Mouse (Mus musculus) yolk sac, embryonic 10.5 days (tissue): Measurements from ENCODE around the gene Ranbp3.

Source experiments
- DNase-seq: peaks from one replicate; pipeline ENCODE4 v3.0.0-alpha.2; 2017; ENCODE audit warnings: low spot score

Ranbp3 gene

DNA sequence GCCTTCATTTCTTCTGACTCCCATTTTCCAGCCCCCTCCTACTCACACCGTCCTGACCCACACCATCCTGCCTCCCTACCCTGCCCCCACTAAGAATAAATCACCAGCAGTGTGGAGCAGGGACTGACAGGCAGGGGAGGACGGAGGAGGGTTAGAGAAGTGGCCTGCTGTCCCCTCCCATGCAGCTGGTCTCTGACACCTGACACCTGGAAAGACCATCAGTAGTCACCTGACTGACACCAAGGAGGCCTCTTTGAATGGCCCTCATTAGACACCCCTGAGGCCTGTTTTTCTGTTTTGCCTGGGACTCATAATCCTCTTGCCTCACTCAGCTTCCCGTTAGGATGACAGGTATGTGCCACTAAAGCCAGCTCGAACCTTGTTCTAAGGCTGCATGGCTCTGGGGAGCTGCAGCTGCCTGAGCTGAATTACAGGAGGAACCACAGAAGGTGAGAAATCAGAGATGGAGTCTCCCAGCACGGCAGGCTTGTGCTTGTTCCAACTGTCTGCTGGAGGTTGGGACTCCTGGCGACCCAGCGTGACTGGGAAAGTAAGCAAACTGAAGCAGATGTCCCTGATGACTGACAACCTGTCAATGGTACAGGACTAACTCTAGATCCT, 54.0 kb downstream of the Ranbp3 start:
- no peak for DNase-seq

DNA sequence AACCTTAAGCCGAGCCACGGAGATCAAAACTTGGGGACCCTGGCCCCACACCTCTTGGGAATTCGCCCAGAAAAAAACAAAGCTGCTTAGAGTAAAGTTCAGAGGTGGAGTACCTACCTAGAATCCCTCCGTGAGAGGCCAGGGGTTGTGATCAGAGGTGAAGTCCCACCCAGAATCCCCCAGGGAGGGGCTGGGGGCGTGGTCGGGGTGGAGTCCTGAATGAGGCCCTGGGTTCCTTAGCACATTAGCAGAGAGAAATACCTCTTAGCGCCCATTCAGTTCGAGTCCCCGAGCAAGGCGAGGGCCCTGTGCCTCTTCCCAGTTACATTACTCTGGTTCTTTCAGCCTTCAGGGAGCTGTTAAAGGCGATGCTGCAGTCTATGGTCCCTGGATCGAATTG, 54.6 kb downstream of the Ranbp3 start:
- peak; percentile 54 for DNase-seq

DNA sequence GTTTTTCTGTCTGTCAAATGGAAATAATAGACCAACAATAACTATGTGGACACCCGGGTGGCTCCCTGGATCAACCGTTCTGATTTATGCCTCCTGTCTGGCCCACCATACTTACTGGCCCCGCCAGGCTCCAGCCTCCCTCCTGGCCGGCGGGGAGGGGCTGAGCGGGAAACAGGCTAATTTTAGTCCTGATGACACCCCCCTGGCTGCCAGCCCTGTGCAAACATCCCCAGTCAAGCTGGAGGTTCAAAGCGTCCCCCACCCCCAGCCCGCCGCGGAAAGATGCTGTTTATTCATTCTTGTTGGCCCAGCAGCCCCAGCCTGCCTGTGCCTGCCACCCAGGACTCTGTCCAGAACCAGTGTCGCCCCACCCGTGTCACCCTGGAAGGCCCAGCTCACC, 55.0 kb downstream of the Ranbp3 start:
- DNase-seq: no peak

DNA sequence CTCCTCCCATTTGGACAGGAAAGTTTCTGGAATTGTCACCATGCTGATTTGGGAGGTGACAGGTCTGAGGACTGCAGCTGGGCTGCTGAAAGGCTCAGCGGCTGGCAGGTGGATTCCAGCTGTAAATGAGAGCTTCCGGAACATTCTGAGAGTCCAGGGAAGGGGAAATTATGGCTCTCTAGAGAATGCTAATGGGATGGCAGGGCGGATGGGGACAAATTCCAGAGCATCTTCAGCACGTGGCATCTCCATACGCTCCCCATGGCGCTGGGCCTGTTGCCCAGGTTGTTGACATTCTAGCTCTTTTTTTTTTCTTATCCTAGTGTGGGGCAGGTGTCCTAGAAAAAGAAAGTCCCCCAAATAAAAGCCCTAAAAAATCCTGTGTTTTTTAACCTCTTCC, 56.1 kb downstream of the Ranbp3 start:
- no peak for DNase-seq

DNA sequence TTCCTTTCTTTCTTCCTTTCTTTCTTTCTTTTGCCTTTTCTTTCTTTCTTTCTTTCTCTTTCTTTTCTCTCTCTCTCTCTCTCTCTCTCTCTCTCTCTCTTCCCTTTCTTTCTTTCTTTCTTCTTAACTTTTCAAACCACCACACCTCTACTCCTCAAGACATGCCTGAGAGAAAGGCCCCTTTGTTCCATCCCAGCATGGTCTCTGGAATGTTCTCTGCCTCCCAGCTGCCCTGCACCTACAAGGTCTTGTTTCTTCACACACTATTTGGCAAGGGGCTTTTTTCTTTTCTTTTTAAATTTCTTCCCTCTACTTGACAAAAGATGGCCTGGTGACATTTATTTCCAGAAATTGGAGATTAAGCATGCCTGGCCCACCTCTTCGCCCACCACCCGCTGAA, 56.6 kb downstream of the Ranbp3 start:
- no peak for DNase-seq

DNA sequence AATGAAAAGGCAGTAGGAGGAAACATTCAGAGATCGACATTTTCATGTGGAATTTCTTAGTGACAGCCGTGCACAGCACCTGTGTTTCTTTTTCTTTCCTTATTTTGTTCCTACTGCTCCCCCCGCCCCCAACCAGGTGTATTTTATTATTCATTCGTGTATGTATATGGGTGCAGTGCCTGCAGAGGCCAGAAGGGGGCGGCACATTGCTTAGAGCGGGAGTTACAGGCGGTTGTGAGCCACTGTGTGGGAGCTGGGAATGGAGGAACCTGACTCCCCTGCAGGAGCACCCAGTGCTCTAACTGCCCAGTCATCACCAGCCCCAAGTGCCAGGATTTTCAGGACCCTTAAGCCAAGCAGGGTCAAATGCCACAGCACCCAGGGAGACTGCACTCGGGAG, 63.4 kb downstream of the Ranbp3 start:
- no peak for DNase-seq

DNA sequence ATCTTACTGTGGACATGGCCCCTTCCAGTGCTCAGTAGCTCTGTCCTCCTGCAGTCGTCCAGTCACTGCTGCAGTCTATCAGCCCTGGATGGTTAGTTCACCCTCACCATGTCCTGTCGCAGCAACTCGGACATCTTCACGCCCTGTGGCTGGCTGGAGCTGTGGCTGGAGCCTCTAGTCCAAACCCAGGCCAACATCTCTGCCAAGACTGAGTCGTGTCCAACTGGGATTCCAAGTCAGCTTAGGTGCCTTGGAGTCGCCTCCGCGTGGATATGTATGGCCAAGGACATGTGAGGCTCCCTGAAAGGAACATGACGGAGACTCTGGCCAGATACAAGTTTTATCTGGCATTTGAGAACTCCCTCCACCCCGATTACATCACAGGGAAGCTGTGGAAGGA, 65.1 kb downstream of the Ranbp3 start:
- no peak for DNase-seq

DNA sequence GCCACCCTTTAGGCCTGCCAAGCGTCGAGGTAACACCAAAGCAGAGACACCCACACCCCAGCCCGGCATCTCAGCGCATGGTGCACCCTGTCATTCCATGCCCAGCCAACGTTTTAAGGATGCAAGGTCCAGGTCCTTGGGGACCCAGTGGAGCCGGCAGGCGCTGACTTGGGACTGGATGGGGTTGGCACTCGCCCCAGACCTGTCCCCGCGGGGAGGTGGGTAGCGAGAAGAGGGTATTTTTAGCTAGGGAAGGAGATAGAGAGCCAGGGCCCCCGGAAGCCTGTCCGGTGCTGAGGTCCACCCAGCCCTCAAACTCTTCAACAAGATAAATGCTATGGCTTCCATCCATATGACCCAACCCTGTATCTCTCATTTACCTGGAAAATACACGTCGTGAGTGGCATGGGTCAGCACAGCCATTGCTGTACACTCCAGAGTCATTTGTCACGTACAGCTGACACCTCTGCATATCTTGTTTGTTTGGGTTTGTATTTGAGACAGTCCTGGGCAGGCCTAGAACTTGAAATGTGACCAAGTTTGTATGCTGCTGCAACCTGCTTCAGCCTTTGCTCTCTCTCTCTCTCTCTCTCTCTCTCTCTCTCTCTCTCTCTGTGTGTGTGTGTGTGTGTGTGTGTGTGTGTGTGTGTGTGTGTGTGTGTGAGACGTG, 67.2 kb downstream of the Ranbp3 start:
- no peak for DNase-seq

DNA sequence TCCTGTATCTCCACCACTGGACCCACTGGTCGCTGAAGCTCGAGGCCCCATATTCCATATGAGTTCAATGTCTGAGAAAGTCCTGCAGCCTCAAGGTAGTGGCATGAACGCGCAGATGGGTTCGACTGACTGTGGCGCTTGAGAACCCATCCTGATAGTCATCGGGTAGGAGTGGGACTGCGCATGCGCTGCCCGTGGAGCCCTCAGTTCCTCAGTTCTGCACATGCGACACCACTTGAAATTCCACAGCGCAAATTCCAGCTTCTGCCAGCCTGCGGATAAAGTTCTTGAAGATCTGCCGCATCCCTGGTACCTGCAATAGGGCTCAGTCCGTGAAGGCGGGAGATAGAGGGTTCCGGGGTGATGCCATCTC, 67.7 kb downstream of the Ranbp3 start:
- no peak for DNase-seq

DNA sequence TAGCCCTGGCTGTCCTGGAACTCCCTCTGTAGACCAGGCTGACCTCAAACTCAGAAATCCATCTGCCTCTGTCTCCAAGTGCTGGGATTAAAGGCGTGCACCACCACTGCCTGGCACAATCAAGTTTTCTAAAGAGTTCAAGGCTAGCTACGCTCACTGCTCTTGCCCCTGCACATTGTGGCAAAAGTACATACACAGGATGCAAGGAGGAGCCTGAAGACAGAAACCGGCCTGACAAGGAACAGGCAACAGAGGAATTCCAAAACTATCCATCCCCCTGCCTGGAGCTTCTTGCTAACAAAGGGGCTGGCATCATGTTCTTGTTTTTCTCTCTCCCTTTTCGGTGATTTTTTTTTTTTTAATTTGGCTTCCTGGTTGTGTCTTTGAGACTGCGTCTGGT, 71.1 kb downstream of the Ranbp3 start:
- DNase-seq: no peak

DNA sequence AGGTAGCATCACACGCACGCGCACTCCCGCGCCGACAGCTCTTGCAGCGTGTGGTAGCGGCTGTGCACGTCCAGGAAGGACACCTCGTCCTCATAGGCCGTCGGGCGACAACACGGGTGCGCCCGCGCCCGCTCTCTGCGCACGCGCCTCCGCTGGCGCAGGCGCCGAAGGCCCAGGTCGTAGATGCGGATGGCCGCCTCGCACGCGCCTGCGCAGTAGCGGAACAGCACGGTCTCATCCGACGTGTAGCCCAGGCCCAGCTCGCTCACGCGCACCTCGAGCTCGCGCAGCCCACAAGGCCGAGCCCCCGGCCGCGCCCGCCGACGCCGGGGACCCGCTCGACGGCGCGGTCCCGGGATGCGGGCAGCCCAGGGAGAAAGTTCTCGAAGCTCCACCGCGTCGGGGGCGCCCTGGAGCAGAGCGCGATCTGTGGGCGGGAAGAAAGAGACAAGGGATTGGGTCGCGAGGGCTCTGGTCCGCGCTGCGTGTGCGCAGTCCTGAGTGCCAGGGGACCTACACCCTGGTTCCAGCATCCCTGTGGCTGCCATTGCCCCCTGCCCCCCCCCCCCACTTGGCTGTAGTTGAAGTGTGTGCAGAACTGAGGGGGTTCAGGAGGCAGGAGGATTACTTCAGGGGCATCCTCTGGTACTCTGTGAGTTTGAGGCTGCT, 78.4 kb downstream of the Ranbp3 start:
- no peak for DNase-seq

DNA sequence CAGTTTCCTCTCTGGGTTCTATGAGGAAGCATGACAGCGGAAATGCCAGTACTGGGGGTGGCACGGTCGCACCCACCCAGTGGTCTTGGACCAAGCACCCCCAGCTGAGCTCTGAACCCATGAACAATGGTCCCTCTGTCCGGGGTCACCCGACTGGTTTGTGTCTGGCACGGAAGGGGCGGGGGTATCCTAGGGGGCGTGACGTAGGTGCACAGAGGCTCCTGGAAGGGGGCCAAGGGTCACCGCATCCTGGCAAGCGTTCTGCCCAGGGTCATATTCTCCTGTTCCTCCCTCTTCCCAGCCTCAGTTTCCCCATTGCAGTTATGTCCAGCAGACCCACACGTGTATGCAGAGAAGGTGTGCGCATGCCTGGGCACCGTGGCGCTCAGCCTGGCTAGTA, 80.4 kb downstream of the Ranbp3 start:
- DNase-seq: no peak

DNA sequence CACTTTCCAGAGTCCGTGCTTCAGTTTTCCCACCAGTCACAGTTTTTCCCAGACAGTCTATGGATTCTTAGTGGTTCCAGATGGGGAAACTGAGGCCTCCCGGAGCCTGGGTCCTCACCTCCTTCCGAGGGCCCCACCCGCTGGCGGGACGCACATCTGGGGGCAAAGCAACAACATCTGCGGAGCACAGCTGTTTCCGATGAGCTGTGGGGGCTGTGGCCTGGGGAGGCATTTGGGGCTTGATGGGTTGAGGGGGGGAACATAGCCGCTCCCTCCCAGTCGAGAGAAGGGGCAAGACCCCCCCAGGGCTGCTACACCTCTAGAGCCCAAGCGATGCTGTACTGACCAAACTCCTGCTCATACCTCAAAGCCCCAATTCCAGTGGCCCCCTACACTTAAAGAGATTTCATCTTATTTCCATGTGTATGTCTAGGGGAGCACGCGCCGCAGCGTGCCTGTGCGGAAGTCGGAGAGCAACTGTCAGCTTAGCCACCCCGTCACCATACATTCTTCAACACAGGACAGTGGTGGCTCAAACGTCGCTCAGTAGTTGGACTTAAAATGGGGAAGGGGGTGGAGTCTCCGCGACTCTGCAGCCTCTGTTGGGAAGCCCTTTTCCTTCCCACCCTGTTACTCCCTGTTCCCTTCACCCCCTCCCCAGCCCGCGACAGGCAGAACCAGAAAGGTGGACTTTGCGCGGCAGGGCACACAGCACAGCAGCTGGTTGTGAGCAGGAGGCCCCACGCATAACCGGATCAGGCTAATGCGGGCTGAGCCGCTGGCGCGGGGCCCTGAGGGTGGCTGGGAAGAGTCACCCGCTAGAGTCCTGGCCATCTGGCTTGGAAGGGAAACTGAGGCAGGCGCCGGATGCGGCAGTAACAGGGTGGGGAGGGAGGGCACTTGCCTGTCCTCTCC, 81.4 kb downstream of the Ranbp3 start:
- DNase-seq: no peak

DNA sequence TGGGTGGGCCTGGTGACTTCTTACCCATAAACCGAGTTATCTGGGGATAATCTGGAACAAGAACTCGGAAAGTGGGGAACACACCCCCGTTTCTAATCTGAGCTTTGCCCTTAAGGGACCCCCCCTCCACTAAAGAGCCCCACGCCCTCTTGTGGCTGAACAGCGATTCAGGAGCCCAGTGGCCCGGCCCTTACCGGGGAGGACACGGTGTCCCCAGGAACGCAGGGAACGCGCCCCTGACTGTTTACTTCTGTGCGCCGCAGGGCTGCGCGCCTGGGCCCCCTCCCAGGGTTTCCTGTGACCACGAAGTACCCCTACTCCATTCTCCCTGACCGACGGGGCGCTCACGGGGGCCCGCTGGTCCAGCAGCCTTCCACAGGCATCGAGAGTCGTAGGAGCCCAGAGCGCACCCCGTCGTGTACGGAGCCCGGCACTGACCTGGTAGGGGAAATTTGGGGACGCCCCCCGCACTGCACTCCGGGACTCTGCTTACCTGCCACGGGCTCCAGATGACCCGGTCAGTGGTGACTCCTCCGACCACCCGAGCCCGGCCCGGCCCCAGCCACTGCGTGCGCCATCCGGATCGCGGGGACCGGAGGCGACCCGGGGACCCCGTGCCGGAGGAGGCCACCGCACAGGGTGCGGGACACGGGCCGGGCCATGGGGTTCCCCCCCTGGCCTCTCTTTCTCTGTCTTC, 83.8 kb downstream of the Ranbp3 start:
- DNase-seq: no peak

DNA sequence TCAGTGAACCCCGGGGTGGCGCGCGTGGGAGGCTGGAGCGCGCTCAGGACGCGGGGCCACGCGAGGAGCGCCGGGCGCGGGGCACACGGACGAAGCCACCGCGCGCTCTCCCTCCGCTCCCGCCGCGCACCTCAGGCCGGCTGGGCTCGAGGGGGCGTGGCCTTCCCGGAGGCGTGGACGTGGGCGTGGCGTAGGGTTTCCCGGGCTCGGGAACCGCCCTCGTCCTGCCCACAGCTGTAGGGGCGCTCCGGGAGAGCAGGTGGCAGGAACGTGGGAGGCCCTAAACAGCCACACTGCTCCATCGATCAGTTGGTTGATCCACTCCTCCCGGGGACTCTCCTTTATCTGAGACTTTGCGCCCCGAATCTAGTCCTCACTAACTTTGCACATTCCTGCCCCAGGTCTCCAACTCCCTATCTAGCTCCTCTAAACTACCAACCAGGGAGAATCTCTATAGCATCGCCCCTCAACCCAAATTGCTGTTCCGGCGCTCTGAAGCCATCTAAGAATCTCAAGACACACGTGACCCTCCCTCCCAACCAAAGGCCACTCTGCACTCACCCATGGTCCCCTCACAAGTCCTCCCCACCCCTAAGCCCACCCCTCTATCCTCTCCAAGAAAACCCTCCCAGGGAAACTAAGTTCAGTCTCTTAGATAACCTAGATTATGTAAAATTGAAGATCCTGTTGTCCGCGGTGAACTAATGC, 84.5 kb downstream of the Ranbp3 start, which contains the start of gene Nrtn:
Gene Nrtn (minus strand): TSS at position 115 of the 708 bp plus-strand sequence.
- peak; percentile 61 for DNase-seq

DNA sequence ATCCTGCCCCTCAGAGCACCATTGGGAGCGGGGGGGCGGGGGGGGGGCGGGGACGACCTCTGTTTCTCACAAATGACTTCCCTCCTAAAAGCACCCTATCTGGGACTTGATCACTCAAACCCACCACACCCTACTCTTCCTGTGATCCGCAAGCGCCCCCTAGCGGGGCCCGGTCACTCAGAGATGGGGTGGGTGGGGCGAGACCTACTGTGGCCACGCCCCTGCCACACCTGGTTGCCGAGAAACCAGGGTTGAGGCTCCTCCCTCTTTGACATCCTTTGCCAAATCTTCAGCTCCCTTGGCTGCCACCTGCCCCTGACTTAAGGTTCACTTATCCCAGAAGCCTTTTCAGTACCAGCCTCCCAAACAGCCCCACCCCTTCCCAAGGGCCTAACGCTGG, 85.0 kb downstream of the Ranbp3 start:
- no peak for DNase-seq

DNA sequence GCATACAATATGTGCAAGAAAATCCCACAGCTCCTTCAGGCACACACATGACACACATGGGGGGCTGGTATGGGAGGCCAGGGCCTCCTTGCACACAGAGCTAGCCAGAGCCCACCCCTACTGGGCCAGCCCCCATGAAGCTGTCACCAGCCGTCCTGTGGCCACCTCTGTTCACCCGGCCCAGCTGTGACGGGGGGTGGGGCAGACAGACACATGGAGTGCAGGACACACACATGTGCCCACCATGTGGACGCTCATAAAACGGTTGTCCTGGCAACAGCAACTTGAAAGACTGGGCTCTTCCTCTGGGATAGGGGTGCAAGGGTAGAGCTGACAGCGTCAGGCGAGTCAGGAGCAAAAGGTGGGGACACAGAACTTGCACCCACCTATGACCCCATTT, 86.2 kb downstream of the Ranbp3 start:
- DNase-seq: no peak

DNA sequence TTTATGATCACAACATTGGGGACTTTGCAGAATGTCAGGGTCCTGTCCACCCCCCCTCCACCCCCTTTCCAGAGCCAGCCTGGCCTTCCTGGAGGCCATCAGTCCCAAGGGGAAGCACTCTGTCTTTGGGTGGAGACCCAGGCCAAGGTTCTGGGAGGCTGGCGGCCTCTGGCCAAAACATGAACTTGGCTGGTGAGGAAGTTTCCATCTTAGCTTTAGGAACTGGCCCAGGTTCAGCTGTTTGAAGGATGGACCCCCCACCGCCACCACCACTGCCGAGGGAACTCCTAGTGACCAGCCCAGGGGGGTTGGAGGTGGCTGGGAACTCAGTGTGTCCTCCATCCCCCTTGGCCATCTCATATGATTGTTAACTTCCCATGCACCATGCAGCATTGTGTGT, 88.0 kb downstream of the Ranbp3 start:
- no peak for DNase-seq
